Mouse (Mus musculus): ENCODE data around the gene Bub1b. TPM values are rescaled to one million over a fixed set of nuclear protein-coding genes. Genes with fewer than 3 reads are reported as not detected.

Bub1b gene
- total RNA-seq, 2 experiments from 2014 or later = 0.25 to 0.38 TPM

DNA sequence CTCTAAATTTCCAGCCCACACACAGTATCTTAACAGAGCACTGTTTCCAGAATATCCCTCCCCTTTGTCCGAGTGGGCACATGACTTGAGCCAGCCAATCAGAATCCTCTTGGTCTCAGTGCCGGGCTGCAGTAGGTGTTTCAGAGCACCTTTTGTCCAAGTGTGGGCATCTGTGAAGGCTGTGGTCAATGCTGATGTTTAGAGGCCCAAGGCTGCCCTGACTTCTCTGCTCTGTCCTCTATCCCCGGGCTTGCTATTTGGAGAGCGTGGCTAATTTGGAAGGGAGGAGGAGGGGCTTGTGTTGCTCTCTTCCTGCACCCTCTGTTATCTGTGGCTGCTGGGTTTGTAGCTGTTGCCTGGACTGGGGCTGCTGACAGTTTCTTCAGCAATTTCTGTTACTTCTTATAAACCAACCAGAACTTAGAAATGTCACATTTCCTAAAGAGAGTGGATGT is 62.0 kb downstream of the Bub1b start:
- Histone ChIP-seq H3K27ac (no peak overlapping the region; the same call in 1 of the 2 replicates), H3K4me3 (peak overlapping the region; percentile 67)
- peak; percentile 55 for DNase-seq
- intact Hi-C loops (cut with DNase I) = no loop called here
- no peak for TF ChIP-seq CTCF (IDR thresholded peaks at IDR 0.05)

DNA sequence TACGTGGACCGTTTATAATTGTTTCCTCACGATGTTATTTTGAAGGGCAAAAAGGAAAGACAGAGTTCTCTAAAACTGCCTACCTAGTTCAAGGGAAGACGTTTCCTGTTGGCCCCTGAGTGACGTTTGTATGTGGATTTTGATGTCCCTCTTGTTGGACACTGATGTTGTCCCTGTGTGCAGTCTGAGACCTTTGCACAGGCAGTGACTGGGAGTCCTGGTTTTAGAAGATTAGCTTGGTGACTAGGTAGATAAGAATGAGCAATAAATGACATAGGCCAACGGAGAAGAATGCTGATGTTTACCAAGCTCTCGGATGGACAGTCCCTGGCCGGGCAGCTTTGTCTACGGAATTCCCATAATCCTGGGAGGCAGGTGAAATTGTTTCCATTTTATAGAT is 63.9 kb downstream of the Bub1b start:
- TF ChIP-seq CTCF (IDR thresholded peaks at IDR 0.05) = no peak
- no peak overlapping the region for H3K4me3 ChIP-seq
- no peak overlapping the region for H3K27ac ChIP-seq
- DNase-seq = no peak
- intact Hi-C loops (cut with DNase I) = no loop called here

- intact Hi-C loops (cut with DNase I) = no loop called here
- no peak for DNase-seq
- no peak for TF ChIP-seq CTCF (IDR thresholded peaks at IDR 0.05)
- H3K27ac ChIP-seq = no peak within 1 kb of the TSS
- peak within 1 kb of the TSS; percentile 66 for H3K4me3 ChIP-seq
These were observed 65.1 kb downstream of the Bub1b start, which contains the start of gene Pak6 for GRCm38 (mm10) chr2:118662902-118663803. TSS of gene Pak6 (plus strand) at chr2:118663303.

DNA sequence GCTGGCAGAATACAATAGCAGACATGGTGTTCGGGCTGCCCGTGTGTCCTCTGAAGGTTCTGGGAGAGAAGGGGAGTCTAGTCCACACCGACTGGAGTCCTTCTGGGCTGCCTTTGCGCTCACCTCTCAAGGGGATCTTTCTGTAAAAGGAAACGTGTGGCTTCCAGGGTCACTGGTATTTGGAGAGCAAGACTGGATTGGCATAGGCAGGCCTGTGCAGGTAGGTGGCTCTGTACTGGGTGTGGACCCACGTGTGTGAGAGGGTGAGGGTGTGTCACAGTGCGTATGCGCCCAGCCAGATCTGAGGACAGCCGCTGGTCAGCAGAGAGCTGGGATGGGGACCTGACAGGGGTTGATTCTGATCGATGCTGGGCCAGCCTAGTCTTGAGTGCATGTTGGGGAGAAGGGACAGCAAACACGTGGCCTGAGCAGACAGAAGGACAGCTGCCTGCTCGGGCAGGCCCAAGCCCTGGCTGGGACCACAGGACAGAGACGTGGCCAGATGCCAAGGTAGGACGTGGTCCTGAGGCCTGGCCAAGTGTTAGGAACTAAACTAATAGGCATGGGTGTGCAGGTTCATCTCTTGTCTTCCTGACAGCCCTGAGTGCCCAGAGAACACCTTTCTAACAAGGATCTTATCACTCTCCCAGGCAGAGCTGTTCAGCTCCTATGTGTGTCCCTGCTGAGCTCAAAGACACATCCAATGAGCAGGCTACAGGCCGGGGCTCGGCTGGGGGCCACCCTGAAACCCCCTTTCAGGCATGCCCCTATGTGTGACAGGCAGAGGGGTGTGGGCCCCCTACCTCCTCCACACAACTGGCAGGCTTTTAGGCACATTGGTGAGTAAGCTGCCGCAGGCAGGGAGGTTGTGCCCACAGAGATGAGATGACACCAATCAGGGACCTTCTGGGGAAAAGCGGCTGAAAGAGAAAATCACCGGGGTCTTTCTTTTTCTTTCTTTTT is 66.1 kb downstream of the Bub1b start:
- DNase-seq = no peak
- Histone ChIP-seq H3K4me3 (peak overlapping the region; percentile 66), H3K27ac (no peak overlapping the region)
- no peak for TF ChIP-seq CTCF (IDR thresholded peaks at IDR 0.05)
- intact Hi-C loops (cut with DNase I) = no loop called here

GRCm38 (mm10) chr2:118664975-118665516 is 67.0 kb downstream of the Bub1b start:
- no peak for TF ChIP-seq CTCF (IDR thresholded peaks at IDR 0.05)
- Histone ChIP-seq H3K27ac (no peak overlapping the region), H3K4me3 (no peak overlapping the region)
- intact Hi-C loops (cut with DNase I) = no loop called here
- DNase-seq = no peak

- no peak for TF ChIP-seq CTCF (IDR thresholded peaks at IDR 0.05)
- Histone ChIP-seq H3K27ac (no peak overlapping the region), H3K4me3 (no peak overlapping the region)
- intact Hi-C loops (cut with DNase I) = no loop called here
- DNase-seq = no peak
These were observed 67.6 kb downstream of the Bub1b start for GRCm38 (mm10) chr2:118665616-118666015.

DNA sequence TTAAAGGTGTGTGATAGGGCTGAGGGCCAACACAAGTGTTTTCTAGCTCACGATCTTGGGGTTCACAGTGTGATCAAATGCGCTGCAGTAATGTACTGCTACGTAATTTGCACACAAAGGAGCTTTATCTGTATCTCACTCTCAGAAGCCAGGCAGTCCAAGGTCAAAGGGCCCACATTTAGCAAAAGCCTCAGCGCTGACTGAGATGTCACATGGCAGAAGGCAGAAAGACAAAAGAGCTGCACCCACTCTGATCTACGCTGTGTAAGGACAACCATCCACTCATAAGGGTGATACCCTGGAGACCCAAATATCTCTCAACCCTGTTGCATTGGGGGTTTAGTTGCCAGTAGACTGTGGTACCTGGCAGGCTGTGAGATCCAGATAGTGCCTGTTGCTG is 69.2 kb downstream of the Bub1b start:
- Histone ChIP-seq H3K4me3 (no peak overlapping the region), H3K27ac (no peak overlapping the region)
- DNase-seq = no peak
- intact Hi-C loops (cut with DNase I) = no loop called here
- TF ChIP-seq CTCF (IDR thresholded peaks at IDR 0.05) = no peak

- H3K27ac ChIP-seq = no peak overlapping the region
- TF ChIP-seq CTCF (IDR thresholded peaks at IDR 0.05) = no peak
- intact Hi-C loops (cut with DNase I) = no loop called here
These were observed 71.2 kb downstream of the Bub1b start for GRCm38 (mm10) chr2:118669245-118669644.

GRCm38 (mm10) chr2:118669785-118670184 is 71.8 kb downstream of the Bub1b start:
- no peak for TF ChIP-seq CTCF (IDR thresholded peaks at IDR 0.05)
- no peak overlapping the region for H3K4me3 ChIP-seq
- H3K27ac ChIP-seq = no peak overlapping the region
- no peak for DNase-seq
- intact Hi-C loops (cut with DNase I) = no loop called here

More at GRCm38 (mm10) chr2:118669245-118669644, 71.2 kb downstream of the Bub1b start:
- no peak overlapping the region for H3K4me3 ChIP-seq
- DNase-seq = no peak

GRCm38 (mm10) chr2:118671728-118672127 is 73.7 kb downstream of the Bub1b start:
- DNase-seq = peak; percentile 43
- no peak for TF ChIP-seq CTCF (IDR thresholded peaks at IDR 0.05)
- H3K27ac ChIP-seq = no peak overlapping the region
- H3K4me3 ChIP-seq = no peak overlapping the region
- intact Hi-C loops (cut with DNase I) = no loop called here

- TF ChIP-seq CTCF (IDR thresholded peaks at IDR 0.05) = no peak
- H3K27ac ChIP-seq = no peak overlapping the region
- no peak overlapping the region for H3K4me3 ChIP-seq
- no peak for DNase-seq
- intact Hi-C loops (cut with DNase I) = no loop called here
These were observed 75.9 kb downstream of the Bub1b start for GRCm38 (mm10) chr2:118673686-118674465.

DNA sequence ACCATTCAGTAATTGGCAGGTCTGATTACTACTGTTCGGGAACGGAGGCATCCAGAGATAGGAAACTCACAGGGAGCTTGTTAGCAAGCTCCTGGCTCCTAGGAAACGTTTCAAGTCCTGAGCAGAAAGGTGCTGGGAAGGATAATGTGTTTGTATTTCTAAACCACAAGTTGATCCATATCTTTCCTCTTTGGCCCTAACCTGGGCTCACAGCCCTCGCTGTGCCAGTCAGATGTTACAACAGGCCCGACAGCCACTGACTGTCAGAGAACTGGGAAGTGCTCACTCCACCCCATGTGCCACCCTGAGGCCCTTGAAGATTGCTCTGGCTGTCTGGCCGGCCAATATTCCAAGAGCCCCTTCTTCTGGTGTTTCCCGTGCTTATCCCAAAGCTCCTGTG is 76.5 kb downstream of the Bub1b start:
- no peak overlapping the region for H3K27ac ChIP-seq
- H3K4me3 ChIP-seq = no peak overlapping the region
- intact Hi-C loops (cut with DNase I) = no loop called here
- no peak for DNase-seq
- no peak for TF ChIP-seq CTCF (IDR thresholded peaks at IDR 0.05)
